9 mouse cellular contexts compared by ENCODE assay signal in genomic region chr6:114931212-114932115, GRCm38 (mm10). TPM values are rescaled to one million over a fixed set of nuclear protein-coding genes. Genes with fewer than 3 reads are reported as not detected.
A peak's percentile ranks its signal among the peaks of the same experiment; 100 is the strongest.
DNase-seq lines count a peak whose midpoint lies in the region; ATAC-seq lines count a peak whose summit lies in the region.
"Had no signal": no experiment of that assay in that cellular context is flagged by ENCODE, and none has a peak within 500 bp of the region (broad histone marks: within the 10 kb centered on the region; RNA-seq: fewer than 3 reads in every experiment).

No protein-coding gene starts in this region.

- 49% methylated on average over 28 of the region's 28 CpGs for WGBS in heart, embryonic 15.5 days
- WGBS in neural tube, embryonic 15.5 days = 39% methylated on average over 28 of the region's 28 CpGs

- H3K27ac ChIP-seq in heart, embryonic 15.5 days = peak overlapping the region; percentile 22; the same call in 1 of the 2 replicates
- H3K27ac ChIP-seq in neural tube, embryonic 15.5 days (replicated peaks) = peak overlapping the region; percentile 11; the same call in 1 of the 2 replicates
- H3K27ac ChIP-seq: liver, embryonic 15.5 days had no signal

- 0 out of 2 replicates have a peak overlapping the region, but pooled peaks have one; percentile 7 for H3K9ac ChIP-seq in heart, embryonic 15.5 days
- H3K9ac ChIP-seq in neural tube, embryonic 15.5 days (replicated peaks) = no peak overlapping the region
- H3K9ac ChIP-seq: liver, embryonic 15.5 days had no signal

- no peaks in the 10 kb centered on the region for H3K36me3 ChIP-seq in heart, embryonic 15.5 days
- H3K36me3 ChIP-seq in neural tube, embryonic 15.5 days = no peaks in the 10 kb centered on the region
- H3K36me3 ChIP-seq: liver, embryonic 15.5 days had no signal

- peaks cover 4% of the 10 kb centered on the region; the same call in 1 of the 2 replicates for H3K9me3 ChIP-seq in heart, embryonic 15.5 days (replicated peaks)
- H3K9me3 ChIP-seq in neural tube, embryonic 15.5 days (replicated peaks) = no peaks in the 10 kb centered on the region
- H3K9me3 ChIP-seq: liver, embryonic 15.5 days had no signal

- peaks cover 21% of the 10 kb centered on the region for H3K4me1 ChIP-seq in heart, embryonic 15.5 days (replicated peaks)
- peaks cover 25% of the 10 kb centered on the region for H3K4me1 ChIP-seq in neural tube, embryonic 15.5 days

- H3K27me3 ChIP-seq in heart, embryonic 15.5 days = no peaks in the 10 kb centered on the region
- no peaks in the 10 kb centered on the region for H3K27me3 ChIP-seq in neural tube, embryonic 15.5 days (replicated peaks)
- H3K27me3 ChIP-seq: liver, embryonic 15.5 days had no signal

- DNase-seq in heart, adult 8-10 months (ENCODE audit: low spot score) = no peak
- peak; percentile 67 for DNase-seq in cerebellum, postnatal 10 days
- DNase-seq in kidney, adult 18-20 months = peak; percentile 68
- DNase-seq in frontal cortex, postnatal 36 days (ENCODE audit: low spot score in 2 of 2) = no peak

- no peak for ATAC-seq in heart, embryonic 15.5 days (replicated peaks; ENCODE audit: insufficient number of reproducible peaks, insufficient read depth, low FRiP score, low read depth)
- peak; percentile 9 for ATAC-seq in CD4-positive, CD25-positive, alpha-beta regulatory T cell, adult 4 months
- peak; percentile 56; the same call in 1 of the 2 replicates for ATAC-seq in neural tube, embryonic 15.5 days (ENCODE audit: low FRiP score)
- no peak; the same call in 1 of the 2 replicates for ATAC-seq in frontal cortex, adult (ENCODE audit: low TSS enrichment)

- H3K4me2 ChIP-seq in heart, embryonic 15.5 days = peak overlapping the region; percentile 49
- H3K4me2 ChIP-seq in neural tube, embryonic 15.5 days = peak overlapping the region; percentile 45
- H3K4me2 ChIP-seq: liver, embryonic 15.5 days had no signal

- 0 out of 2 replicates have a peak overlapping the region, but pooled peaks have one; percentile 6 for H3K4me3 ChIP-seq in heart, embryonic 15.5 days
- H3K4me3 ChIP-seq in neural tube, embryonic 15.5 days (replicated peaks) = no peak overlapping the region
- H3K4me3 ChIP-seq: liver, embryonic 15.5 days had no signal

RNA-seq across cellular contexts. Expression of gene Vgll4, which starts 38.3 kb away (rescaled TPM):
- 65.4 and 69.6 TPM in 2 replicates for polyA plus RNA-seq in heart, embryonic 15.5 days (2015; fragmentation: Nextera tagmentation; extraction: Ambion mirVana)
- total RNA-seq in heart, adult 8-10 months (2022) = 10 to 100 TPM; 19.9 to 23.5 (median 21.4) TPM
- 100 to 1,000 TPM; 171 to 233 TPM for polyA plus RNA-seq in CD4-positive, CD25-positive, alpha-beta regulatory T cell, adult 4 months (2017; shearing (Covaris generic))
- polyA plus RNA-seq in neural tube, embryonic 15.5 days (2015; fragmentation: Nextera tagmentation; extraction: Ambion mirVana) = 51.4 and 64.5 TPM in 2 replicates

Comparison
In these comparisons a context has a peak if more than half of its experiments do, and no peak if none do; other contexts are left out.
1. ATAC-seq: peak in CD4-positive, CD25-positive, alpha-beta regulatory T cell, adult 4 months (single experiment) and neural tube, embryonic 15.5 days (single experiment); none in heart, embryonic 15.5 days (single experiment) and frontal cortex, adult (single experiment).
2. DNase-seq: peak in cerebellum, postnatal 10 days (2 of 2) and kidney, adult 18-20 months (single experiment); none in heart, adult 8-10 months (single experiment) and frontal cortex, postnatal 36 days (0 of 2).